Mouse (Mus musculus) hematopoietic stem cell, adult 5-6 weeks (primary cell): ENCODE results near the gene Tubd1. TPM values are rescaled to one million over a fixed set of nuclear protein-coding genes. Genes with fewer than 3 reads are reported as not detected.
"Not testable (repeated sequence)": the region's sequence is repeated elsewhere in the genome, so short reads cannot be mapped to it uniquely, and the experiment has no call there.

ENCODE experiments used
- ATAC-seq, 2 experiments: fragments of 125-278 bp in 1 of 2; replicated peaks in 1 of 2; 2 replicates each; pipeline ENCODE4 v1.8.0; 2016 to 2017; ENCODE audit warnings: inconsistent platforms in 2 of 2, mild to moderate bottlenecking in 2 of 2, moderate number of reproducible peaks in 2 of 2, low read depth in 1 of 2, moderate TSS enrichment in 1 of 2; ENCODE audit not compliant: low FRiP score in 2 of 2, poor library complexity in 2 of 2, severe bottlenecking in 2 of 2, insufficient read depth in 1 of 2, low TSS enrichment in 1 of 2
- total RNA-seq: library from RNA; stranded (forward); fragments of 172-1452, 232-1000 nt; gene quantifications from 2 replicates; pipeline ENCODE4 v1.2.3, GENCODE M21; 2017

Tubd1 gene
- 8.8 and 13.1 TPM in 2 replicates for total RNA-seq

- peak; percentile 96 for ATAC-seq
These were observed at the start of gene Tubd1, which contains the start of gene Rps6kb1 for GRCm38 (mm10) chr11:86544639-86545299. Gene Tubd1, plus strand, starts transcription at chr11:86544991. Gene Rps6kb1, minus strand, starts transcription at chr11:86544805.

GRCm38 (mm10) chr11:86497356-86497755 lies 47.4 kb upstream of the Tubd1 start:
- no peak for ATAC-seq

GRCm38 (mm10) chr11:86497908-86498307 lies 46.9 kb upstream of the Tubd1 start:
- ATAC-seq = no peak

- ATAC-seq = no peak
These were observed 44.0 kb upstream of the Tubd1 start for GRCm38 (mm10) chr11:86500795-86501194.

GRCm38 (mm10) chr11:86503121-86503520 lies 41.7 kb upstream of the Tubd1 start:
- no peak for ATAC-seq

GRCm38 (mm10) chr11:86507334-86507733 lies 37.5 kb upstream of the Tubd1 start:
- ATAC-seq = no peak

GRCm38 (mm10) chr11:86507991-86508390 lies 36.8 kb upstream of the Tubd1 start:
- no peak for ATAC-seq

GRCm38 (mm10) chr11:86516620-86517019 lies 28.2 kb upstream of the Tubd1 start:
- ATAC-seq = no peak

GRCm38 (mm10) chr11:86517229-86517628 lies 27.6 kb upstream of the Tubd1 start:
- no peak for ATAC-seq

GRCm38 (mm10) chr11:86519751-86520150 lies 25.0 kb upstream of the Tubd1 start:
- ATAC-seq = no peak

GRCm38 (mm10) chr11:86527528-86527927 lies 17.3 kb upstream of the Tubd1 start:
- ATAC-seq = no peak

- ATAC-seq = peak; percentile 53 to 68; a peak in 2 of 4 replicates
These were observed 12.0 kb upstream of the Tubd1 start for GRCm38 (mm10) chr11:86532834-86533233.

- not testable (repeated sequence) for ATAC-seq
These were observed 11.5 kb upstream of the Tubd1 start for GRCm38 (mm10) chr11:86533302-86533701.

GRCm38 (mm10) chr11:86534201-86534910 lies 10.4 kb upstream of the Tubd1 start:
- ATAC-seq = no peak

- no peak for ATAC-seq
These were observed 6.0 kb upstream of the Tubd1 start for GRCm38 (mm10) chr11:86538786-86539185.

- ATAC-seq = no peak
These were observed 4.9 kb upstream of the Tubd1 start for GRCm38 (mm10) chr11:86539716-86540475.

- ATAC-seq = no peak
These were observed 4.3 kb upstream of the Tubd1 start for GRCm38 (mm10) chr11:86540476-86540845.

- ATAC-seq = no peak
These were observed 1.9 kb upstream of the Tubd1 start for GRCm38 (mm10) chr11:86542851-86543250.
